Mouse (Mus musculus) frontal cortex, postnatal 14 days (tissue): Measurements from ENCODE around the gene Cmss1.

Experiments
- DNase-seq, 2 experiments: peaks; one replicate each; pipeline ENCODE4 v3.0.0; 2022; ENCODE audit warnings: low spot score in 2 of 2

Cmss1 gene

GRCm38 (mm10) chr16:57346258-57346657 lies 260.4 kb downstream of the Cmss1 start:
- no peak for DNase-seq

- no peak for DNase-seq
Measured at GRCm38 (mm10) chr16:57340613-57340898, 266.1 kb downstream of the Cmss1 start.

GRCm38 (mm10) chr16:57339765-57340612 lies 266.7 kb downstream of the Cmss1 start:
- DNase-seq = no peak

- no peak for DNase-seq
Measured at GRCm38 (mm10) chr16:57336770-57337423, 269.8 kb downstream of the Cmss1 start.

- no peak for DNase-seq
Measured at GRCm38 (mm10) chr16:57332301-57332700, 274.4 kb downstream of the Cmss1 start.

GRCm38 (mm10) chr16:57330111-57330510 lies 276.6 kb downstream of the Cmss1 start:
- no peak for DNase-seq

- DNase-seq = no peak
Measured at GRCm38 (mm10) chr16:57329028-57329427, 277.6 kb downstream of the Cmss1 start.

GRCm38 (mm10) chr16:57326996-57327395 lies 279.7 kb downstream of the Cmss1 start:
- DNase-seq = no peak

- DNase-seq = no peak
Measured at GRCm38 (mm10) chr16:57319284-57320124, 287.2 kb downstream of the Cmss1 start.

- DNase-seq = no peak
Measured at GRCm38 (mm10) chr16:57318637-57319125, 288.0 kb downstream of the Cmss1 start.

- no peak for DNase-seq
Measured at GRCm38 (mm10) chr16:57317882-57318636, 288.6 kb downstream of the Cmss1 start.

GRCm38 (mm10) chr16:57317127-57317526 lies 289.5 kb downstream of the Cmss1 start:
- DNase-seq = no peak

GRCm38 (mm10) chr16:57315026-57315425 lies 291.6 kb downstream of the Cmss1 start:
- no peak for DNase-seq

- no peak for DNase-seq
Measured at GRCm38 (mm10) chr16:57314236-57314635, 292.4 kb downstream of the Cmss1 start.

GRCm38 (mm10) chr16:57313487-57313886 lies 293.2 kb downstream of the Cmss1 start:
- DNase-seq = no peak

GRCm38 (mm10) chr16:57312130-57312529 lies 294.5 kb downstream of the Cmss1 start:
- DNase-seq = no peak

GRCm38 (mm10) chr16:57305463-57305862 lies 301.2 kb downstream of the Cmss1 start:
- DNase-seq = no peak

- no peak for DNase-seq
Measured at GRCm38 (mm10) chr16:57303716-57304115, 302.9 kb downstream of the Cmss1 start.

- no peak for DNase-seq
Measured at GRCm38 (mm10) chr16:57302792-57303698, 303.6 kb downstream of the Cmss1 start.

GRCm38 (mm10) chr16:57301512-57302115 lies 305.1 kb downstream of the Cmss1 start:
- no peak for DNase-seq
